Mouse (Mus musculus) kidney, adult 11 months (tissue): ENCODE measurements around the gene Gm42417.

ENCODE experiments used
- DNase-seq: peaks from one replicate; pipeline ENCODE4 v3.0.0; 2022

Gm42417 gene

GRCm38 (mm10) chr1:36563632-36564031, 24.4 kb upstream of the Gm42417 start:
- DNase-seq: no peak

- DNase-seq: no peak
Observed at GRCm38 (mm10) chr1:36563197-36563596, 24.0 kb upstream of the Gm42417 start.

GRCm38 (mm10) chr1:36562388-36562787, 23.2 kb upstream of the Gm42417 start:
- no peak for DNase-seq

GRCm38 (mm10) chr1:36560903-36561302, 21.7 kb upstream of the Gm42417 start:
- peak; percentile 75 for DNase-seq

- DNase-seq: no peak
Observed at GRCm38 (mm10) chr1:36559888-36560287, 20.7 kb upstream of the Gm42417 start.

- no peak for DNase-seq
Observed at GRCm38 (mm10) chr1:36559256-36559655, 20.0 kb upstream of the Gm42417 start.

- DNase-seq: no peak
Observed at GRCm38 (mm10) chr1:36558031-36558993, 19.1 kb upstream of the Gm42417 start, which contains the start of gene Sema4c. Sema4c (minus strand) TSS chr1:36558349.

- peak; percentile 71 for DNase-seq
Observed at GRCm38 (mm10) chr1:36557457-36558011, 18.3 kb upstream of the Gm42417 start.

- DNase-seq: peak; percentile 84
Observed at GRCm38 (mm10) chr1:36556553-36557456, 17.6 kb upstream of the Gm42417 start.

- no peak for DNase-seq
Observed at GRCm38 (mm10) chr1:36555798-36556395, 16.7 kb upstream of the Gm42417 start.

- DNase-seq: peak; percentile 59
Observed at GRCm38 (mm10) chr1:36554633-36555399, 15.6 kb upstream of the Gm42417 start.

GRCm38 (mm10) chr1:36552506-36552905, 13.3 kb upstream of the Gm42417 start:
- no peak for DNase-seq

- DNase-seq: no peak
Observed at GRCm38 (mm10) chr1:36551904-36552303, 12.7 kb upstream of the Gm42417 start.

- DNase-seq: no peak
Observed at GRCm38 (mm10) chr1:36550075-36550863, 11.0 kb upstream of the Gm42417 start.

- no peak for DNase-seq
Observed at GRCm38 (mm10) chr1:36549491-36549890, 10.3 kb upstream of the Gm42417 start.

GRCm38 (mm10) chr1:36548771-36549170, 9.5 kb upstream of the Gm42417 start:
- no peak for DNase-seq

GRCm38 (mm10) chr1:36547981-36548598, 8.9 kb upstream of the Gm42417 start:
- DNase-seq: no peak

GRCm38 (mm10) chr1:36546888-36547471, 7.8 kb upstream of the Gm42417 start, which contains the start of gene Ankrd39:
Ankrd39 (minus strand) TSS chr1:36547445.
- DNase-seq: peak; percentile 99

GRCm38 (mm10) chr1:36545845-36546600, 6.8 kb upstream of the Gm42417 start:
- no peak for DNase-seq
